Mouse (Mus musculus) liver, embryonic 14.5 days (tissue): Measurements from ENCODE around the gene Arhgap5.

Experiments
- CTCF ChIP-seq: IDR thresholded peaks from 2 replicates; pipeline ENCODE4 v1.5.1; 2016; ENCODE audit warnings: antibody characterized with exemption, low read depth, control low read depth
- EP300 ChIP-seq: IDR thresholded peaks from 2 replicates; pipeline ENCODE4 v1.6.1; 2016; ENCODE audit warnings: antibody characterized with exemption, low read depth

GRCm38 (mm10) chr12:52488266-52488975 is 15.4 kb upstream of the Arhgap5 start:
- TF ChIP-seq CTCF (no peak), EP300 (no peak)
